Mouse (Mus musculus): ENCODE measurements around the gene Epha10.

DNA sequence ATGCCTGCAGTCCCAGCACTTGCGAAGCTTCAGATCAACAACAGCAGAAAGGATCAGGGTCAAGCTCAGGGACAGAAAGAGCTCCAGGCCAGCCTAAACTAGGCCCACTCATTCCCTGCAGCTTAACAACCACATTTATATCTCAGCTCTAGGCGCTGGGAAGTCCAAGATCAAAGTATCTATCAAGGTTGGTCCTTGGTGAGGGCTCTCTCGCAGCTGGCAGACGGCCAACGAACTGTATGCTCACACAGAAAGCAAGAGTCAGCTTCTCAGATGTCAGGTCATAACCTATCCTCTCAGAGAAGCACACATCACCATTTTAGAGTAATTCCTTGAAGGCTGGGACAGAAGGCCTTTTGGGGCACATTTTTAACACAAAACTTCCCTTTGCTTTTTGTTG is 22.3 kb upstream of the Epha10 start:
- no peak for TF ChIP-seq CTCF (IDR thresholded peaks at IDR 0.05)
- no peak for TF ChIP-seq EP300 (IDR thresholded peaks at IDR 0.05)
